ENCODE assay signal across 10 mouse cellular contexts in the genomic region with DNA sequence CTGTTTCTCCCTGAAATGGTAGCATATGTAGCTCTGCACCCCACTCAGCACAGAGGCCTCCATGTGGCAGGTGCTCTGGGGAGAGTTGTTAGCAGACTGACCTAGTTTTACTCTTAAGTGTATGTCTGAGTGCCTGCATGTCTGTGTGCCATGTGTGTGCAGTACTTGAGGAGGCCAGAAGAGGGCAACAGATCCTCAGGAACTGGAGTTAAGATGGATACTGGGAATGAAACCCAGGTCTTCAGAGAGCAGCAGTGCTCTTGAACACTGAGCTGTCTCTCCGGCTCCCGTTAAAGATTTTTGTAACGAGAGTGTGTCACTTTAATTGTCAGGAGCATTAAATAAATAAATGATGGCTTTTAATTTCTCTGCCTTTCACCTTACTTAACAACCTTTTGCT. TPM values are rescaled to one million over a fixed set of nuclear protein-coding genes. Genes with fewer than 3 reads are reported as not detected.
A peak's percentile ranks its signal among the peaks of the same experiment; 100 is the strongest.
DNase-seq lines count a peak whose midpoint lies in the region; ATAC-seq and TF ChIP-seq lines count a peak whose summit lies in the region.
"Had no signal": no experiment of that assay in that cellular context is flagged by ENCODE, and none has a peak within 500 bp of the region (broad histone marks: within the 10 kb centered on the region; RNA-seq: fewer than 3 reads in every experiment).

No protein-coding gene starts in this region.

- no peak overlapping the region for H3K4me3 ChIP-seq in lung, adult 2 months (replicated peaks; ENCODE audit: extremely low read depth, low read depth, low read length)
- no peak overlapping the region for H3K4me3 ChIP-seq in cortical plate, adult 2 months (ENCODE audit: insufficient read depth, low read length)

- peaks cover 8% of the 10 kb centered on the region for H3K4me1 ChIP-seq in lung, adult 2 months (ENCODE audit: control insufficient read depth, insufficient read depth, low read length)
- H3K4me1 ChIP-seq in cortical plate, adult 2 months (ENCODE audit: control insufficient read depth, insufficient read depth, low read length): peaks cover 16% of the 10 kb centered on the region

- H3K27ac ChIP-seq in cortical plate, adult 2 months (ENCODE audit: insufficient read depth, low read length): no peak overlapping the region
- H3K27ac ChIP-seq: macrophage had no signal

- TF ChIP-seq CTCF in lung, adult 2 months (IDR thresholded peaks at IDR 0.05; ENCODE audit: insufficient read depth, low read length): peak; percentile 33; the same call in 1 of the 2 replicates
- peak; percentile 48 for TF ChIP-seq CTCF in cortical plate, adult 2 months (IDR thresholded peaks at IDR 0.05; ENCODE audit: extremely low read depth, insufficient read depth, low read length)

- peak; percentile 50 to 64 for DNase-seq in cerebellum, postnatal 10 days
- no peak for DNase-seq in cerebellum, adult 18-20 months
- DNase-seq in lung, adult 2 months: no peak
- DNase-seq in lung, postnatal 25 days (ENCODE audit: low spot score): no peak
- DNase-seq in retina, postnatal 1 day: peak; percentile 60
- no peak for DNase-seq in spleen, adult 18-20 months

- no peak for ATAC-seq in cerebellum, adult (ENCODE audit: insufficient number of reproducible peaks, low FRiP score, low TSS enrichment)

- 98% methylated on average over 3 of the region's 3 CpGs for WGBS in lung, adult 2 months

- TF ChIP-seq POLR2A in lung, adult 2 months (IDR thresholded peaks at IDR 0.05; ENCODE audit: borderline replicate concordance, extremely low read depth, low read depth, low read length): no peak
- TF ChIP-seq POLR2A in cortical plate, adult 2 months (IDR thresholded peaks at IDR 0.05; ENCODE audit: extremely low read depth, insufficient read depth, low read length): no peak

RNA-seq across cellular contexts. Expression of a gene that starts 35.0 kb away (rescaled TPM):
- 12.6 and 13.4 TPM in 2 replicates for polyA plus RNA-seq in lung, adult 2 months (2012; rRNA removed)
- 31.2 and 34.7 TPM in 2 replicates for polyA plus RNA-seq in cortical plate, adult 2 months (2012; rRNA removed)

RNA-seq across cellular contexts. Expression of a gene that starts 35.1 kb away (rescaled TPM):
- polyA plus RNA-seq in lung, adult 2 months (2012; rRNA removed): 1.3 and 2.5 TPM in 2 replicates
- polyA plus RNA-seq in cortical plate, adult 2 months (2012; rRNA removed): 9.5 and 10.1 TPM in 2 replicates

RNA-seq across cellular contexts. Expression of a gene that starts 43.3 kb away (rescaled TPM):
- 1.0 and 1.3 TPM in 2 replicates for polyA plus RNA-seq in lung, adult 2 months (2012; rRNA removed)
- polyA plus RNA-seq in cortical plate, adult 2 months (2012; rRNA removed): 0.84 and 0.91 TPM in 2 replicates
- polyA plus RNA-seq: macrophage had no signal

RNA-seq across cellular contexts. Expression of a gene that starts 50.1 kb away (rescaled TPM):
- polyA plus RNA-seq in lung, adult 2 months (2012; rRNA removed): 1.7 and 2.0 TPM in 2 replicates
- polyA plus RNA-seq in cortical plate, adult 2 months (2012; rRNA removed): 7.1 and 7.9 TPM in 2 replicates

RNA-seq across cellular contexts. Expression of a gene that starts 56.4 kb away (rescaled TPM):
- not detected in 2 replicates for polyA plus RNA-seq in lung, adult 2 months (2012; rRNA removed)
- not detected in 2 replicates for polyA plus RNA-seq in cortical plate, adult 2 months (2012; rRNA removed)
- polyA plus RNA-seq: embryonic facial prominence, embryonic 11.5 days; macrophage had no signal

Comparison
In these comparisons a context has a peak if more than half of its experiments do, and no peak if none do; other contexts are left out.
1. DNase-seq: peak in cerebellum, postnatal 10 days (2 of 2) and retina, postnatal 1 day (single experiment); none in cerebellum, adult 18-20 months (0 of 2), lung, adult 2 months (single experiment), lung, postnatal 25 days (single experiment) and spleen, adult 18-20 months (0 of 2).